Mouse (Mus musculus) hindbrain, postnatal 0 days (tissue): ENCODE results near the gene Gm4131. TPM values are rescaled to one million over a fixed set of nuclear protein-coding genes. Genes with fewer than 3 reads are reported as not detected.

Source experiments
- ATAC-seq: fragments of 200-750 bp; cut with Nextera tagmentation; 2 replicates; pipeline ENCODE4 v1.8.0; 2017; ENCODE audit warnings: mild to moderate bottlenecking, moderate TSS enrichment, moderate library complexity
- DNase-seq: peaks from one replicate; pipeline ENCODE4 v3.0.0-alpha.2; 2015; ENCODE audit warnings: low spot score
- H3K27ac ChIP-seq: fragments of 300-500 bp; sonication (generic); 2 replicates; pipeline ENCODE4 v1.5.1; 2014; ENCODE audit warnings: mild to moderate bottlenecking
- H3K27me3 ChIP-seq: fragments of 300-500 bp; sonication (generic); 2 replicates; pipeline ENCODE4 v1.6.1; 2014; ENCODE audit warnings: low read length, mixed read lengths; ENCODE audit not compliant: insufficient read depth
- H3K36me3 ChIP-seq: fragments of 300-500 bp; sonication (generic); 2 replicates; pipeline ENCODE4 v1.6.1; 2014; ENCODE audit warnings: low read length, mixed read lengths; ENCODE audit not compliant: insufficient read depth
- H3K4me1 ChIP-seq: fragments of 300-500 bp; sonication (generic); 2 replicates; pipeline ENCODE4 v1.6.1; 2014; ENCODE audit warnings: antibody characterized with exemption, low read length, mixed read lengths; ENCODE audit not compliant: insufficient read depth
- H3K4me2 ChIP-seq: fragments of 300-500 bp; sonication (generic); 2 replicates; pipeline ENCODE4 v1.6.1; 2014; ENCODE audit warnings: low read depth, mild to moderate bottlenecking, low read length, moderate library complexity, mixed read lengths
- H3K4me3 ChIP-seq: fragments of 300-500 bp; sonication (generic); 2 replicates; pipeline ENCODE4 v1.5.1; 2014; ENCODE audit warnings: low read length
- H3K9ac ChIP-seq: fragments of 300-500 bp; sonication (generic); replicated peaks from 2 replicates; pipeline ENCODE4 v1.6.1; 2014; ENCODE audit warnings: mild to moderate bottlenecking, low read length, moderate library complexity, mixed read lengths
- H3K9me3 ChIP-seq: fragments of 300-500 bp; sonication (generic); 2 replicates; pipeline ENCODE4 v1.6.1; 2016; ENCODE audit warnings: low read length, mixed read lengths
- CTCF ChIP-seq: IDR thresholded peaks from 2 replicates; pipeline ENCODE4 v1.5.1; 2016; ENCODE audit warnings: antibody characterized with exemption, control low read depth, low read depth
- WGBS: fragments of 180-500 bp; shearing (Covaris S2); extraction: QIAGEN DNeasy Blood & Tissue Kit; methylation state at CpG from one replicate; pipeline ENCODE4 v1.1.7; 2014; 5-methylcytosine and 5-hydroxymethylcytosine counted together
- polyA plus RNA-seq: library from polyadenylated mRNA; unstranded; fragments of >200 nt; fragmentation: Nextera tagmentation; extraction: Ambion mirVana; gene quantifications from 2 replicates; pipeline ENCODE4 v1.2.1, GENCODE M21; 2015
- total RNA-seq: library from RNA; depleted of rRNA; stranded (reverse); fragments of >200 nt; gene quantifications from 2 replicates; pipeline ENCODE4 v1.2.3, GENCODE M21; 2014

The Gm4131 gene
- total and polyA plus RNA-seq, 2 experiments from 2014 or later, result 0.25 TPM; not detected in 1

DNA sequence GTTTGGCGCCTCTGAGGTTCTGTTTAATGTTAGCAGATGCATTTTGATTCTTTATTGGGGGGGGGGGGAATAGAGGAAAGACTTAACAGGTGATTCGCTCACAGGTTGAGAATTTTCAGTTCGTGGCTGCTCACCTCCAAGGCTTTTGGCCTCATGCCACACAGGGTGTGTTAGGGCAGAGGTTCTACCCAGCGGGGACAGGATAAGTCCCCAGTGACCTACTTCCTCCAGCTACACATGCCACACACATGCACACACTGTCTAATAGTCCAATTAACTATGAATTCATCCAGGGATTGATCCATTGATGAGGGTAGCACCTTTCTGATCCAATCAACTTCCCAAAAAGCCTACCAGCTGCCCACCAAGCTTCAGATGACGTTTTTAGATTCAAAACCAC is 12.9 kb downstream of the Gm4131 start:
- no peaks in the 10 kb centered on the region for H3K27me3 ChIP-seq
- no peaks in the 10 kb centered on the region for H3K9me3 ChIP-seq
- WGBS, result 84% methylated on average over 5 of the region's 5 CpGs
- TF ChIP-seq CTCF, result no peak
- H3K4me2 ChIP-seq, result no peak overlapping the region
- no peak for ATAC-seq
- H3K4me1 ChIP-seq, result peaks cover 20% of the 10 kb centered on the region
- H3K36me3 ChIP-seq, result no peaks in the 10 kb centered on the region
- H3K9ac ChIP-seq, result no peak overlapping the region
- DNase-seq, result no peak
- no peak overlapping the region for H3K4me3 ChIP-seq
- no peak overlapping the region for H3K27ac ChIP-seq

DNA sequence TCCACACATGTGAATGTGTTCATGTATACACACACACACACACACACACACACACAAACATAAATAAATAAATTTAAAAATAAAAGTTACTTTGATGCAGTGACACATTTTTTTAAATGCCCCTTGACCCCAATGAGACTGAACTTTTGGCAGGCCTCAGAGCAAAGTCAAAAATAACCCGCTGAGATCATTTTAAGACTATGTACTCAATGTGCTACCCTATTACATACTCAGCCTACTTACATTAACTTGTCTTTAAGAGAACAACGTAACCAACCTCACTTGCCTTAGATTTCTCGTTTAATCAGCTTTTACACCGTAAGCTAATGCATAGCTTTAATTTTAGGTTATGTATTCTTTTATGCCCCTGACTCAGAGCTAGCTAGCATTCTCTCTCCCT is 13.9 kb downstream of the Gm4131 start:
- Histone ChIP-seq H3K9me3 (no peaks in the 10 kb centered on the region), H3K36me3 (no peaks in the 10 kb centered on the region)
- WGBS, result 89% methylated on average over 4 of the region's 4 CpGs

DNA sequence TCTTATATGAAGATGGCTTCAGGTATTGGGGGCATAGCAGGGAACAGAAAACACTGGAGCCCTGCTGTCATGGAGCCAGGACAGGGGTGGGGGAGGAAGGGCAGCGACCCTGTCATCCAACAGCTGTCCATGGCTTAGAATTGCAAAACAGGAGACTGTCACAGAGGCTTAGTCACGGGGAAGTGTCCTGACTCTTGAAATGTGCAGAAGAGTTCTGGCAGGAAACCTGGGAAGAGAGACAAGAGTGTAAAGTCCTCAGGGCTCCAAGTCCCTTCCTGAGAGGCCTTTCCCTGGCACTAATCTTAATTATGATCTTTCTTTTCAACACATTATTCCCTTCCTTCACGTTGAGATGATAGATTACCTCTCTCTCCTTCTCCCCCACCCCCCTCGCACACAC is 16.6 kb downstream of the Gm4131 start:
- Histone ChIP-seq H3K36me3 (no peaks in the 10 kb centered on the region), H3K4me1 (no peaks in the 10 kb centered on the region), H3K4me2 (no peak overlapping the region), H3K9me3 (no peaks in the 10 kb centered on the region), H3K4me3 (no peak overlapping the region), H3K27me3 (no peaks in the 10 kb centered on the region), H3K9ac (no peak overlapping the region), H3K27ac (no peak overlapping the region)
- no peak for ATAC-seq
- 23% methylated on average over 3 of the region's 4 CpGs for WGBS
- TF ChIP-seq CTCF, result no peak
- DNase-seq, result no peak

More for the DNA sequence above, 13.9 kb downstream of the Gm4131 start:
- peaks cover 17% of the 10 kb centered on the region for H3K4me1 ChIP-seq
- no peak overlapping the region for H3K4me2 ChIP-seq
- H3K9ac ChIP-seq, result no peak overlapping the region
- H3K27me3 ChIP-seq, result no peaks in the 10 kb centered on the region
- H3K4me3 ChIP-seq, result no peak overlapping the region
- ATAC-seq, result no peak
- H3K27ac ChIP-seq, result no peak overlapping the region
- no peak for DNase-seq
- TF ChIP-seq CTCF, result no peak

DNA sequence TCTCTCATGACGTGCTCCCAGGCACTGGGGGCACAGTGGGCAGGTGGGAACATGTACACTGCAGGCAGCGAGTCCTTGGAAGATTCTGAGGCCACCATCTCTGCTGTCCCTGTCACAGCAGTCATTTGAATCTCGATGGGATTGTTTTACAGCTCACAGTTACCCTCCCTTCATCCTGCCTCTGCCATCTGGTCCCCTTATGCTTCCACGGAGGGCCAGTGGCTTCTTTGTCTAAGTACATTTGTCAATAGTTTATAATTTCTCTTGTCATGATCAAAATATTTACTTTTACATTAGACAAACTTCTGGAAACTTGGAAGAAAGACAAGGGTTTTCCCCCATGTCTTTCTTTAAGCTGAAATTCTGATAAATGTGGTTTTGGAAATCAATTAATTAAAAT is 20.0 kb downstream of the Gm4131 start:
- Histone ChIP-seq H3K9ac (no peak overlapping the region), H3K4me1 (no peaks in the 10 kb centered on the region), H3K4me2 (no peak overlapping the region), H3K27me3 (no peaks in the 10 kb centered on the region), H3K27ac (no peak overlapping the region), H3K4me3 (no peak overlapping the region), H3K36me3 (no peaks in the 10 kb centered on the region), H3K9me3 (no peaks in the 10 kb centered on the region)
- no peak for ATAC-seq
- TF ChIP-seq CTCF, result no peak
- DNase-seq, result no peak
- 54% methylated on average over 4 of the region's 4 CpGs for WGBS

DNA sequence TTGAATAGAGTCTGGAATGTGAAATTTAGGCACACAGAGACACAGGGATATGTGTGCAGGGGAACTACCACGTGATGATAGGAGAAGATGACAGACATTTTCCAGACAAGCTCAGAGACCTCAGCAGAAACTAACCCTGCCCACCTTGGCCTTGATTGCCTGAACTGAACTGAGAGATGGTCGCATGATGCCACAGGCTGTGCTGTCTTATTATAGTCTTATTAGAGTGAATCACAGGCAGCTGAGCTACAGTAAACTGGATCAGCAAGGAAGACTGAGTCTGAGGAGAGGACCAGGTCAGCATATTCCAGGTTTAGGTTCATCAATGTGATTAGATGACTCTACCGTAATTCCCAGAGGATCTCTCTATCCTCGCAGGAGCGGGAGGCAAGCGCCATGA is 20.4 kb downstream of the Gm4131 start:
- 78% methylated on average over 6 of the region's 6 CpGs for WGBS
- Histone ChIP-seq H3K27ac (no peak overlapping the region), H3K9ac (no peak overlapping the region), H3K36me3 (no peaks in the 10 kb centered on the region), H3K27me3 (no peaks in the 10 kb centered on the region), H3K9me3 (no peaks in the 10 kb centered on the region), H3K4me2 (no peak overlapping the region), H3K4me3 (no peak overlapping the region), H3K4me1 (no peaks in the 10 kb centered on the region)
- TF ChIP-seq CTCF, result no peak
- no peak for DNase-seq
- ATAC-seq, result no peak

DNA sequence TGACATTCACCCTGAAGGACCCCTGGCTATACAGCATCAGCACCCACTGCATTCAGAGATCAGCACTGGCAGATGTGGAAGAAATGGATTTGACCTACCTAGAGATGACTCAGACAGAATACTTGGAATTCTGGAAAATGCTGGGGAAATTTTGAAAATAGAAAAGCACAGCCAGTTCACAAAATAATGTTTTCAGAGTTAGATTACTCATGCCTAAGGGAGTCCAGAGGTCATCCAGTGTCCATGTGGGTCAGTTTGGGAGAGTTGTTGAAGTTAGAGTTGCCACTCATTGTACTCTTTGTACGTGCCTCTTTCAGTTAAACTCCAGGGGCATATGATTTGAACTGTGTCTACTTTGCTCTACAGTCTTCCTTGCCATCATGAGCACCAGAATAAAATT is 25.0 kb downstream of the Gm4131 start:
- Histone ChIP-seq H3K36me3 (no peaks in the 10 kb centered on the region), H3K27ac (no peak overlapping the region), H3K9me3 (no peaks in the 10 kb centered on the region), H3K9ac (no peak overlapping the region), H3K4me3 (no peak overlapping the region), H3K27me3 (no peaks in the 10 kb centered on the region), H3K4me1 (no peaks in the 10 kb centered on the region), H3K4me2 (no peak overlapping the region)
- TF ChIP-seq CTCF, result no peak
- WGBS, result 82% methylated on average over 1 of the region's 1 CpGs
- DNase-seq (no peak), ATAC-seq (no peak)

DNA sequence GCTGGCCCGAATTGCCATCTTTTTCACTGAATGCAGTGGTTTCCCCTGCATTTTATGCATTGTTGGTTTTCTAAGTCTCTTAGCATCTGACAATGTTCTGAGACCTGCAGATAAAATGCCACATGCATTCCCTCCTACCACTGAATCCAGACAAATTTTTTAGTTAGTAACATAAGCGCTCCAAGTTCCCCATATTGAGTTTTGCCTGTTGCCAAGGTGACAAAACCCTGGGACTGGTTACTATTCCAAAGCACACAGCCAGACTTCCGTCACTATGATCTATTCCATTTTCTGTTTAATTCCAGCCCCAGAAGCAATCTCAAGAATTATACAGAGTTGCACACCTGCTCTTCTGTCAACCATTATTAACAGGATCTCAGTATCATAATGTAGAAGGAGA is 26.9 kb downstream of the Gm4131 start:
- Histone ChIP-seq H3K4me2 (no peak overlapping the region), H3K4me3 (no peak overlapping the region), H3K27ac (no peak overlapping the region), H3K9me3 (no peaks in the 10 kb centered on the region), H3K4me1 (no peaks in the 10 kb centered on the region), H3K36me3 (no peaks in the 10 kb centered on the region), H3K9ac (no peak overlapping the region), H3K27me3 (no peaks in the 10 kb centered on the region)
- no peak for ATAC-seq
- 58% methylated on average over 3 of the region's 3 CpGs for WGBS
- TF ChIP-seq CTCF, result no peak
- DNase-seq, result peak; percentile 42
